Mouse (Mus musculus): ENCODE measurements around the gene Cep57l1. TPM values are rescaled to one million over a fixed set of nuclear protein-coding genes. Genes with fewer than 3 reads are reported as not detected.

The Cep57l1 gene
- polyA plus RNA-seq, 1 experiment from 2014 or later, result 19.9 TPM

GRCm38 (mm10) chr10:41735398-41735797 lies 74.3 kb downstream of the Cep57l1 start:
- no peak for ATAC-seq (ENCODE audit: insufficient number of reproducible peaks, insufficient read depth, low FRiP score, low read depth)
- Histone ChIP-seq H3K9ac (ENCODE audit: low read length) (no peak overlapping the region), H3K9me3 (ENCODE audit: control insufficient read depth, low read length) (0 out of 2 replicates have a peak, but pooled peaks cover 3% of the 10 kb centered on the region), H3K27ac (replicated peaks in 1 of 2; ENCODE audit: control insufficient read depth in 1 of 2, insufficient read depth in 1 of 2, low read depth in 2 of 2, low read length in 2 of 2) (no peak overlapping the region), H3K4me1 (ENCODE audit: control insufficient read depth in 2 of 2, insufficient read depth in 2 of 2, low read length in 2 of 2) (0 out of 4 replicates have a peak, but pooled peaks cover 0 to 5% of the 10 kb centered on the region in 2 experiments), H3K36me3 (ENCODE audit: control insufficient read depth, insufficient read depth, low read length) (peaks cover 21% of the 10 kb centered on the region), H3K4me2 (ENCODE audit: low read length) (no peak overlapping the region), H3K4me3 (ENCODE audit: control insufficient read depth in 1 of 2, insufficient read depth in 1 of 2, low read depth in 1 of 2, low read length in 2 of 2) (no peak overlapping the region), H3K27me3 (ENCODE audit: control insufficient read depth, insufficient read depth, low read length) (no peaks in the 10 kb centered on the region)
- 88% methylated on average over 6 of the region's 6 CpGs for WGBS

GRCm38 (mm10) chr10:41733214-41733613 lies 76.5 kb downstream of the Cep57l1 start:
- ATAC-seq (ENCODE audit: insufficient number of reproducible peaks, insufficient read depth, low FRiP score, low read depth), result no peak
- H3K4me1 ChIP-seq (ENCODE audit: control insufficient read depth in 2 of 2, insufficient read depth in 2 of 2, low read length in 2 of 2), result 0 out of 4 replicates have a peak, but pooled peaks cover 0 to 5% of the 10 kb centered on the region in 2 experiments
- no peak overlapping the region for H3K9ac ChIP-seq (ENCODE audit: low read length)
- H3K9me3 ChIP-seq (ENCODE audit: control insufficient read depth, low read length), result 0 out of 2 replicates have a peak, but pooled peaks cover 3% of the 10 kb centered on the region
- peaks cover 33% of the 10 kb centered on the region for H3K36me3 ChIP-seq (ENCODE audit: control insufficient read depth, insufficient read depth, low read length)
- no peak overlapping the region for H3K4me2 ChIP-seq (ENCODE audit: low read length)
- no peak overlapping the region for H3K27ac ChIP-seq (replicated peaks in 1 of 2; ENCODE audit: control insufficient read depth in 1 of 2, insufficient read depth in 1 of 2, low read depth in 2 of 2, low read length in 2 of 2)
- WGBS, result 97% methylated on average over 3 of the region's 3 CpGs
- H3K4me3 ChIP-seq (ENCODE audit: control insufficient read depth in 1 of 2, insufficient read depth in 1 of 2, low read depth in 1 of 2, low read length in 2 of 2), result no peak overlapping the region
- H3K27me3 ChIP-seq (ENCODE audit: control insufficient read depth, insufficient read depth, low read length), result no peaks in the 10 kb centered on the region

GRCm38 (mm10) chr10:41731932-41732331 lies 77.7 kb downstream of the Cep57l1 start:
- Histone ChIP-seq H3K9ac (ENCODE audit: low read length) (no peak overlapping the region), H3K9me3 (ENCODE audit: control insufficient read depth, low read length) (peaks cover 6% of the 10 kb centered on the region; the same call in 1 of the 2 replicates), H3K4me2 (ENCODE audit: low read length) (no peak overlapping the region), H3K27me3 (ENCODE audit: control insufficient read depth, insufficient read depth, low read length) (no peaks in the 10 kb centered on the region), H3K4me1 (ENCODE audit: control insufficient read depth in 2 of 2, insufficient read depth in 2 of 2, low read length in 2 of 2) (0 out of 4 replicates have a peak, but pooled peaks cover 0 to under 1% of the 10 kb centered on the region in 2 experiments), H3K27ac (replicated peaks in 1 of 2; ENCODE audit: control insufficient read depth in 1 of 2, insufficient read depth in 1 of 2, low read depth in 2 of 2, low read length in 2 of 2) (no peak overlapping the region), H3K4me3 (ENCODE audit: control insufficient read depth in 1 of 2, insufficient read depth in 1 of 2, low read depth in 1 of 2, low read length in 2 of 2) (no peak overlapping the region), H3K36me3 (ENCODE audit: control insufficient read depth, insufficient read depth, low read length) (peaks cover 32% of the 10 kb centered on the region)
- WGBS, result 89% methylated on average over 4 of the region's 4 CpGs
- no peak for ATAC-seq (ENCODE audit: insufficient number of reproducible peaks, insufficient read depth, low FRiP score, low read depth)

GRCm38 (mm10) chr10:41730746-41731145 lies 78.9 kb downstream of the Cep57l1 start:
- Histone ChIP-seq H3K4me2 (ENCODE audit: low read length) (no peak overlapping the region), H3K9ac (ENCODE audit: low read length) (no peak overlapping the region), H3K36me3 (ENCODE audit: control insufficient read depth, insufficient read depth, low read length) (peaks cover 29% of the 10 kb centered on the region), H3K4me1 (ENCODE audit: control insufficient read depth in 2 of 2, insufficient read depth in 2 of 2, low read length in 2 of 2) (no peaks in the 10 kb centered on the region), H3K9me3 (ENCODE audit: control insufficient read depth, low read length) (peaks cover 3% of the 10 kb centered on the region; the same call in 1 of the 2 replicates), H3K27ac (replicated peaks in 1 of 2; ENCODE audit: control insufficient read depth in 1 of 2, insufficient read depth in 1 of 2, low read depth in 2 of 2, low read length in 2 of 2) (no peak overlapping the region), H3K27me3 (ENCODE audit: control insufficient read depth, insufficient read depth, low read length) (no peaks in the 10 kb centered on the region), H3K4me3 (ENCODE audit: control insufficient read depth in 1 of 2, insufficient read depth in 1 of 2, low read depth in 1 of 2, low read length in 2 of 2) (no peak overlapping the region)
- WGBS, result 83% methylated on average over 10 of the region's 10 CpGs
- ATAC-seq (ENCODE audit: insufficient number of reproducible peaks, insufficient read depth, low FRiP score, low read depth), result no peak

GRCm38 (mm10) chr10:41726215-41726614 lies 83.5 kb downstream of the Cep57l1 start:
- 87% methylated on average over 9 of the region's 9 CpGs for WGBS
- H3K36me3 ChIP-seq (ENCODE audit: control insufficient read depth, insufficient read depth, low read length), result peaks cover 31% of the 10 kb centered on the region
- peaks cover 3% of the 10 kb centered on the region; the same call in 1 of the 2 replicates for H3K9me3 ChIP-seq (ENCODE audit: control insufficient read depth, low read length)
- H3K4me2 ChIP-seq (ENCODE audit: low read length), result no peak overlapping the region
- ATAC-seq (ENCODE audit: insufficient number of reproducible peaks, insufficient read depth, low FRiP score, low read depth), result no peak
- no peak overlapping the region for H3K4me3 ChIP-seq (ENCODE audit: control insufficient read depth in 1 of 2, insufficient read depth in 1 of 2, low read depth in 1 of 2, low read length in 2 of 2)
- H3K9ac ChIP-seq (ENCODE audit: low read length), result no peak overlapping the region
- H3K27me3 ChIP-seq (ENCODE audit: control insufficient read depth, insufficient read depth, low read length), result no peaks in the 10 kb centered on the region
- no peak overlapping the region for H3K27ac ChIP-seq (replicated peaks in 1 of 2; ENCODE audit: control insufficient read depth in 1 of 2, insufficient read depth in 1 of 2, low read depth in 2 of 2, low read length in 2 of 2)
- no peaks in the 10 kb centered on the region for H3K4me1 ChIP-seq (ENCODE audit: control insufficient read depth in 2 of 2, insufficient read depth in 2 of 2, low read length in 2 of 2)

GRCm38 (mm10) chr10:41719587-41719986 lies 90.1 kb downstream of the Cep57l1 start:
- no peak overlapping the region for H3K4me2 ChIP-seq (ENCODE audit: low read length)
- ATAC-seq (ENCODE audit: insufficient number of reproducible peaks, insufficient read depth, low FRiP score, low read depth), result no peak
- 84% methylated on average over 9 of the region's 9 CpGs for WGBS
- no peaks in the 10 kb centered on the region for H3K9me3 ChIP-seq (ENCODE audit: control insufficient read depth, low read length)
- H3K4me3 ChIP-seq (ENCODE audit: control insufficient read depth in 1 of 2, insufficient read depth in 1 of 2, low read depth in 1 of 2, low read length in 2 of 2), result no peak overlapping the region
- no peak overlapping the region for H3K27ac ChIP-seq (replicated peaks in 1 of 2; ENCODE audit: control insufficient read depth in 1 of 2, insufficient read depth in 1 of 2, low read depth in 2 of 2, low read length in 2 of 2)
- peaks cover 15% of the 10 kb centered on the region for H3K36me3 ChIP-seq (ENCODE audit: control insufficient read depth, insufficient read depth, low read length)
- no peak overlapping the region for H3K9ac ChIP-seq (ENCODE audit: low read length)
- no peaks in the 10 kb centered on the region for H3K4me1 ChIP-seq (ENCODE audit: control insufficient read depth in 2 of 2, insufficient read depth in 2 of 2, low read length in 2 of 2)
- H3K27me3 ChIP-seq (ENCODE audit: control insufficient read depth, insufficient read depth, low read length), result no peaks in the 10 kb centered on the region

- no peak within 1 kb of the TSS for H3K4me2 ChIP-seq (ENCODE audit: low read length)
- no peaks in the 10 kb centered on the region for H3K27me3 ChIP-seq (ENCODE audit: control insufficient read depth, insufficient read depth, low read length)
- no peak within 1 kb of the TSS for H3K4me3 ChIP-seq (ENCODE audit: control insufficient read depth in 1 of 2, insufficient read depth in 1 of 2, low read depth in 1 of 2, low read length in 2 of 2)
- H3K27ac ChIP-seq (replicated peaks in 1 of 2; ENCODE audit: control insufficient read depth in 1 of 2, insufficient read depth in 1 of 2, low read depth in 2 of 2, low read length in 2 of 2), result no peak within 1 kb of the TSS
- no peak within 1 kb of the TSS for H3K9ac ChIP-seq (ENCODE audit: low read length)
- H3K9me3 ChIP-seq (ENCODE audit: control insufficient read depth, low read length), result no peaks in the 10 kb centered on the region
- WGBS, result 65% methylated on average over 15 of the region's 15 CpGs
- no peaks in the 10 kb centered on the region for H3K4me1 ChIP-seq (ENCODE audit: control insufficient read depth in 2 of 2, insufficient read depth in 2 of 2, low read length in 2 of 2)
- peaks cover 11% of the 10 kb centered on the region for H3K36me3 ChIP-seq (ENCODE audit: control insufficient read depth, insufficient read depth, low read length)
- ATAC-seq (ENCODE audit: insufficient number of reproducible peaks, insufficient read depth, low FRiP score, low read depth), result no peak
Measured at GRCm38 (mm10) chr10:41716029-41716897, 93.4 kb downstream of the Cep57l1 start, which contains the start of gene Ccdc162. Gene Ccdc162, minus strand, starts transcription at chr10:41716634.

All from heart, embryonic 14.5 days (tissue).